Mouse (Mus musculus): ENCODE data around the gene Pla2g2c.

DNA sequence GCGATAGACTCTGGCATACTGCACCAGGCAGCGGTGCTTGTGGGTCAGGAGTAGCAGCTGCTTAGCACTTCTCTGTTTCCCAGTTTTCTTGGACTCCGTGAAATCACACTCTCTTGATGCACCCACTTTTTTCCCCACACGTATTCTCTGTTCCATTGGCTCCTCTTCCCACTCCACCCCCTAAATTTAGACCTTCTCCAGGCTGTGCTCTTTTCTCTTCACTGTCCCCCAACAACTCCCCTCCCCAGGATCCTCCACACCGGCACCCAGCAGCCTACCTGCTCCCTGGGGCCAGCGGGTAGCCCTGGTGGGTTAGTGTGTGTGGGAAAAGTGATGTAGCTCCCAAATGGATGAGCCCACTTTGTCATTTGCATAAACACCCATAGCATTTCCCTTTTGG lies 38.8 kb upstream of the Pla2g2c start:
- TF ChIP-seq CTCF (IDR thresholded peaks at IDR 0.05; ENCODE audit: control insufficient read depth, insufficient read depth, low read length) (no peak), POLR2A (IDR thresholded peaks at IDR 0.05; ENCODE audit: borderline replicate concordance, control insufficient read depth, low read depth, low read length) (no peak)
